Mouse (Mus musculus): ENCODE measurements around the gene Mtmr6.

DNA sequence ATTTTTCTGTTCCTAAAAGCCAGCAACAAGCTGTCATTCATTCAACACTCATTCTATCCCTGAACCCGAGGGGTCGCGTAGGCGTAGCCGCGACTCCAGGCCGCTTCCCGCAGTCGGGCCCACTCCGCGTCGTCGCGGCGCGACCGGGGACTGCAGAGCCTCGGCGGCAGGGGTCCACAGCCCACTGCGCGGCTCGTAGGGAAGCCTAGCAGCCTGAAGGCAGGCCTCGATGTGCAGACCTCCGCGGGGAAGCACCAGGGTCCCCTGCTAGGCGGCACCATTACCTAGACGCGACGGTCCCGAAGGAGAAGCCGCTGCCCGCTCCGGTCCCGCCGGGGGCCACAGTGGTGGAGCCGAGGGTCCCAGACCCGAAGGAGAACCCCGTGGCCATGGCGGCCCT is 14.1 kb upstream of the Mtmr6 start:
- TF ChIP-seq CTCF (IDR thresholded peaks at IDR 0.05; ENCODE audit: extremely low read depth, insufficient read depth, insufficient read length, insufficient replicate concordance) (no peak), POLR2A (IDR thresholded peaks at IDR 0.05; ENCODE audit: low read depth, low read length) (no peak)

Data from spleen, adult 2 months (tissue).